Mouse (Mus musculus) heart, postnatal 36 days (tissue): ENCODE results near the gene Gstt2. TPM values are rescaled to one million over a fixed set of nuclear protein-coding genes. Genes with fewer than 3 reads are reported as not detected.

ENCODE experiments used
- DNase-seq, 2 experiments: peaks; one replicate each; pipeline ENCODE4 v3.0.0; 2021 to 2022
- intact Hi-C: fragments of 180-260 bp; cut with DNase I; formaldehyde crosslinking; loops from one replicate; pipeline ENCODE4 v1.15.1; 2025
- total RNA-seq, 2 experiments: library from RNA; stranded (reverse); gene quantifications; 2 replicates each; pipeline ENCODE4 v1.2.3; 2021

Gstt2 gene
- total RNA-seq: 10 to 100 TPM; 13.2 to 13.5 TPM

DNA sequence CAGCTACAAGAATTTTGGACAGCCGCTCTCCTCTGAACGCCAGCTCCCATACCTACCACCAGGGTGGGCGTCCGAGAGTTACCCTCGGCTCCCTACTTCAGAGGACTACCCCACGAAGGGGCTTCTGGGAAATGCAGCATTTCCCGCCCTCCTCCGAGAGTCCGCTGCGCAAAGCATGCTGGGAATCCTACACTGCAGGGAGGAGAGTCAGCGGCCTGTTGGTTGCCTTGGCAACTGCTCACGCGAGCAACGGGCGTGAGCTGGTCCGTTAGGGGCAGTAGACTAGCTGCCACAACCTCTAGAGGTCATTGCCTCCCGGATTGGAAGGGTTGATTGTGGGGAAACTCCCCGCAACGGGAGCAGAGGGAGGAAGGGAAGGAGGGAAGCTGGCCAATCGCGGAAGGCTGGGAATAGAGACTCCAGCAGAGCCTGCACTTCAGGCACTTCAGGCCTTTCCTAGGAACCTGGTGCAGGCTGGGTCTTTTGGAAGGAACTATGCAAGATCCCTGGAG, at the start of gene Gstt2:
TSS of gene Gstt2 (minus strand) at position 177 of the 512 bp plus-strand sequence.
- intact Hi-C loops: loop anchor here (5.0 kb wide), 1 partner anchor 250 kb away; the partner anchor contains the start of gene Ggt5

GRCm38 (mm10) chr10:75884742-75885141, 47.5 kb upstream of the Gstt2 start:
- intact Hi-C loops: loop anchor here (10.0 kb wide), 1 partner anchor 320 kb away; no protein-coding TSS in a partner anchor
- no peak for DNase-seq

More for the DNA sequence above, at the start of gene Gstt2:
- peak; percentile 90 to 92 for DNase-seq

DNA sequence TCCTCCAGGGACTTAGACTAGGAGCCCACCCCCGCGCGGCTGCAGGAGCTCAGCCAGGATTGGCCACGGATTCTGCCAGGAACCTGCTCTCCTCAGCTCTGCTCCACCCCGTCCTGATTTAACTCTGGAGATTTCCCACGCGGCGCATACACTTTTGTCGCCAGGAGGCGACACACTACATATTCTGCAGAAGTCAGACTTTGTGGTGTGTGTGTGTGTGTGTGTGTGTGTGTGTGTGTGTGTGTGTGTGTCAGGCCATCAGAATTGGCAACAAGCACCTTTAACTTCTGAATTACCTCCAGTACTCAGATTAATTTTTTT, 46.0 kb upstream of the Gstt2 start:
- intact Hi-C loops: loop anchor here (1.0 to 10.0 kb wide), 2 partner anchors 68 to 322 kb away; no protein-coding TSS in a partner anchor

DNA sequence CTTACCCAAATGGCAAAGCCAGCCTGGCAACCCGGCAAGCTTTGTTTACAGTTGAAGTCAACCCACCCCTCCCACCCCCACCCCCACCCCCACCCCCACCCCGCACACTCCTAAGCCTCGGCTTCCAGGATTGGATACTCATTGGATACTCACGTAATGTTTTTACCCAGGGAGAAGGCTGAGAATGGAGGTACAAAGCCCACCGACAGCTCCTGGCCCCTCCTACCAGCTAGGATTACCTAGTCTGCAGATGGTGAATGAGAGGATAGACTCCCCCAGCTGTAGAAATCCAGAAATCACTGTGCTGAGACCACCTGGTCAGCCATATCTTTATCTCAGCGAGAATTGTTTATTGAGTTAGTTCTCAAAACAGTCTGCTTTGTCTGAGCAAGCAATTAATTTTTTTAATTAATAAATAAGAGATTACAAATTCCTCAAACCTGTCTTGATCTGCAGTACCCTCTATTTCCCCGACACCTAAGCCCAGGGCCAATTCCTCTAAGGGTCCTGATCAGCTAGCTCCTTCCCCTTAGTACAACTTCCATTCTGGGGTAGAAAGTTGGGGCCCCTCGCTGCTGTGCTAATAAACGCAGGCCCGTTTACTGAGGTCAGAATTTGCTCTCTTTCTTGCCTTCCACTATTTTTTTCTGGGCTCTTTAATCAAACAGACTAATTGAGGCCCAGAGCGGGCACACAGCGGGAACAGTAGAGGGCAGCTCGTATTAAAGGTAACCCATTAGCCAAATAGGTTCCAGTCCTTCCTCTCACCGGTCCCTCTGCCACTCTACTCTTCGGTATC, 45.4 kb upstream of the Gstt2 start:
- no peak for DNase-seq
- intact Hi-C loops: loop anchor here (1.0 to 10.0 kb wide), 2 partner anchors 69 to 322 kb away; no protein-coding TSS in a partner anchor

More for the DNA sequence above, 46.0 kb upstream of the Gstt2 start:
- peak; percentile 75 to 79 for DNase-seq

DNA sequence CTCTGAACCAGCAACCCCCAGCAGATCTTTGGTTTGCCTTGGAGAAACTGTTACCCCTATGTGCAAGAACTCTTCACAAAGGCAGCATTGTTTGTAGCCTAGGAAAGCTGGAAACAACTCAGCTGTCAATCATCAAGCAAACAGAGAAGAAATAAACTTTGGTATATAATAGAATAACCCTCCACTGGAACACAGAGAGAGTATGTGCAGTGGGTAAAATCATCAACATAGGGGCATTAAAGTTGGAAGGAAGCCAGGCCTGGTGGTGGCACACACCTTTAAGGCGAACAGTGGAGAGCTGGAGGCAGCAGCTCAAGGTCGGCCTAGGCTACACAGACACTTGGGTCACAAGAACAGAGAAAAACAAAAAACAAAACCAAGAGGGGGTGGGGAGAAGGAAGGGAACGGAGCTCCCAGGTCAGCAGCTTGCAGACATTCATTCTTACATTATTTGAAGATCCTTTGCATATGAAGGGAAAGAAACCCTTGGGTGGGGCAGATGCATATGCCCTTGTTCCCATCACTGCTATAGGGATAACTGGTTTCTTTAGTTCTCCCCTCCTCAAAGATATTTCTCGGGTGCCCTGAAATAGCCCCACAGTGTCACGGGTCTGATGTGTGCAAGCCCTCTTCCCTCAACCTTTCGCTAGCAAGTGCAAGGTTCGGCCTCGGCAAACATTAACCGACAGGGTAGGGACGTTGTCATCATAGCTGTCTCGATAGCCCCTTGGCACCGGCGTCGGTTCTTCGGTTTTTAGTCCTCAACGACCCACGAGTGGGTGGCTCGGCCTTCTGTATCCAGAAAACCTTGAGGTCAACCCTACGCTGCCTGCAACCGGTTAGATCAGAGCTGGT, 44.6 kb upstream of the Gstt2 start:
- intact Hi-C loops: loop anchor here (10.0 kb wide), 1 partner anchor 323 kb away; no protein-coding TSS in a partner anchor
- DNase-seq: no peak

DNA sequence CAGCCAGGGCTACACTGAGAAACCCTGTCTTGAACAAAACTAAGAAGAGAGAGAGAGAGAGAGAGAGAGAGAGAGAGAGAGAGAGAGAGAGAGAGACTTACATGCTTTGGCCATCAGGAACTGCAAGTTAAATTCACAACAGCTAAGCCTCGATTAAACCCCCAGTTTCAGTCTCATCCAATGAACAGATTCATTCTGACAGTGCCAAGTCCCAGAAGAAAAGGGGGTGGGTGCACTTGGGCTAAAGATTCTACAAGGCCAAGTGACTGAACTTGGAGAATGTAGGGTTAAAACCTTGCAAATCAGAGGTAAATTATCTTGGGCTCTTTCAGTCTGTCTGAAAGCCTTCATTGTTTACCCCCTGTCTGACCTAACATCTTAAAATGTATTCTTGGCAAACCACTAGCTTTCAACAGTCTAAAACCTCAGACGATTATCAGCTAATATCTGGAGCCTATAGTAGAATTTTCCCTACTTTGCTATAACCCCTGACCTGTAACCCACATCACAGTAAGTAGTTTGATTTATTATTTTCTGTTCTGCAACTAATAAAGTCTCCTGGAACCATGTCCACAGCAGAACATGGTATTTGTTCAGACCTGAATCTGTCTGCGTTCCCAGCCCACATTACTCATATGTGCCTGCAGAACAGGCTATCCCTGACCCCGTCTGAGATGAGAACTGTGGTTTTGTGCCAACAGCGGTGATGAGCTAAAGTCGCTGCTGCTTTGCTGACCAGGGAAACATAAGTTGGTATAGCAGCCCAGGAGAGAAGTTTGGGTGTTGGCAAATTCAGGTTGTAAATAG, 43.8 kb upstream of the Gstt2 start:
- no peak for DNase-seq
- intact Hi-C loops: loop anchor here (10.0 kb wide), 1 partner anchor 324 kb away; no protein-coding TSS in a partner anchor

- intact Hi-C loops: loop anchor here (10.0 kb wide), 1 partner anchor 324 kb away; no protein-coding TSS in a partner anchor
- no peak for DNase-seq
These were observed 43.1 kb upstream of the Gstt2 start for GRCm38 (mm10) chr10:75880351-75880750.

DNA sequence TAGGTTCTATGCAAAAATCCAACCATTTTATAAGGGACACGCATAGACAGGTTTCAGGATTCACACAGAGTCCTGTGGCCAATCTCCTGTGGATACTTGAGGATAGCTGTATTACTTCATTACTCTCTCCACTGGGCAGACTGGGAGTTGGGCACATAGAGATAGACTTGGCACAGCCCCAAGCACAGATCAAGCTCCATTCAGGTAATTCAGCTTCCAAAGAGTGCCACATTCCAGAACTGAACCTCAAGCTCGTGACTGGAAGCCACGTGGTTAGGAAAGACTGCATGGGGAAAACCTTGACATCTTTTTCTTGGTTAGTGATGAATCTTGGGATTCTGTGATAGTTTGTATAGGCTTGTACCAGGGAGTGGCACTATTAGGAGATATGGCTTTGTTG, 41.6 kb upstream of the Gstt2 start:
- intact Hi-C loops: no loop called here
- no peak for DNase-seq

GRCm38 (mm10) chr10:75873543-75874170, 36.4 kb upstream of the Gstt2 start:
- intact Hi-C loops: no loop called here
- DNase-seq: no peak

- intact Hi-C loops: no loop called here
- peak; percentile 65 to 68 for DNase-seq
These were observed 35.8 kb upstream of the Gstt2 start for GRCm38 (mm10) chr10:75872915-75873542.

DNA sequence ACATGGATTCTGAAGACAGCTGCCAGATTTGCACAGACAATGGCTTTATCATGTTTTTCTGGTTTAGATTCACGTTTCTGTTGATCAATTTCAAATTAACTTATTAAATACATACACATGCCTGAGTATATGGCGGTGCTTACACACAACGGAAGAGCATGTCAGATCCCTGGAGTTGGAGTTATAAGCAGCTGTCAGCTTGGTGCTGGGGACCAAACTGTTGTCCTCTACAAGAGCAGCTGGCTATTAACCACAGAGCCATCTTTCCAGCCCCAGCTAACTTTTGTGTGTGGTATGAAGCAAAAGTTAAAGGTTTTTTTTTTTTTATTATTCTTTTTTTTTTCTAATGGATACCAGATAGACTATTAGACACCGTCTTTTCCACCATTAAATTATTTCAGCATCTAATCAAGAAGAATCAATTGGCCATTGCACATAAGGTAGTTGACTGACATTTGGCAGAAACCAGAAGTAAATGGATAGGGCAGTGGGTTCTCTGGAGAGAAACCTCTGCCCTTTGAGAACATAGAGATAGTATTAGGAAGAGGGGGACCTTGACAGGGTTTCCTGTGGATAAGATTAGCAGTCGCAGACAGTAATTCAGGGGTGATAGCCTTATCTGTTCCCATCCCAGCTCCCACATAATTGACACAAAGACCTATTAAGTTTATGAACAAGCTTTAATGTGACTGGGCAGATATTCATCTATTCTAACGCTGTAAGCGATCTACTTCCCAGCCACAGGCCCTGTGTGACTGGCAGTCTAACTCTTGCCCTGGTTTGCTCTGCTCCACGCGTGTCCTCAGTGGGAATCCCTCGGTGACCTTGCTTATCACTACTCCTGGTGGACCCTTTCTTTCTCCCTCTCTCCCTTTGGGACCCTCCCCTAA, 35.0 kb upstream of the Gstt2 start:
- no peak for DNase-seq
- intact Hi-C loops: no loop called here

DNA sequence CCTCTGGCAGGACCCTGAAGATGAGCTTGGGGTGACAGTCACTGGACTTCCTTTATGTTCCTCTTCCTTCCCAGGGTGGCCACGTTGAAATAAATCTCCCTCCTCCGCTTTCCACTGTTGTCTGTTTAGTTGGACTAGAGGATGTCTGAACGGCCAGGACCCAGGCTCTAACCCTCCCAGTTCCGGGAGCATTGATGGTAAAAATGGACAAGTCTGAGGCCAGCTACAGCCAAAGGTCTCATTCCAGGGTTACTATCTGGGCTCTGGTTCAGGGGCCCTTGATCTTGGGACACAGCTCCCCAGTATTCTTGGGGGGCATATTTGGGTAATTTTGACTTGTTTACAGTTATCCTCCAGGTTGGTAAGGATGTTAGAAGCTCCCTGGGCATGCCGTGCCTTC, 24.4 kb upstream of the Gstt2 start:
- intact Hi-C loops: no loop called here
- no peak for DNase-seq

- intact Hi-C loops: no loop called here
- DNase-seq: peak in 1 of 2 experiments; percentile 14
These were observed 23.5 kb upstream of the Gstt2 start for GRCm38 (mm10) chr10:75860746-75861145.

DNA sequence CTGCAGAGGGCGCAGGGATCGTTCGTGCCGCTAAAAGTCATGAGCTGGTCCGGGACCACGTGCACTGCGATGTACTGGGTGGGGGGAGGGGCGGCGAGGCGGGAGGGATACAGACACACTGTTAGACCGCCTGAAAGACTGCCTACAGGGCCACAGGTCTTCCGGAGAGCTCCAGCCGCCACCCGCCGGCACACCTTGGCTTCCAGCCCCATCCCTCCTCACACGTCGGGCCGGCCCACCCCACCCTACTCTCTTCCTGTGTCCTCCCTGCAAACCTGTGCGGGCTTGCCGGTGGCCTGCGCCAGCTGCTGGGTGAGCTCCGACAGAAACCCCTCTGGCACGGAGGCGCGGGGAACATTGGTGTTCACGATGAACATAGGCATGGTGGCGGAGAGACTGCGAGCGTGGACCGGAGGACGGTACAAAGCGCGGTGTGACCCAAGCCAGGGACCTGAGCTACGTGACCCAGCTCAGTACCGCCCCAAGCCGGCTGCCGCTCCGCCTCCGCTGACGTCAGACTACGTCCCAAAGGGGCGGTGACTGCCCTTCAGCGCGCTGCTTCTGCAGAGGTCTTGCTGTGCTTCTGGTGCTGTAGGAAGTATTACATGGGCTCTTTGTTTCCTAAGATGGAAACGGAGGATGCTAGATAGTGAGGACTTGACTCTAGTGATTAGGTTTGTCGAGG, 22.7 kb upstream of the Gstt2 start, which contains the start of gene Mif:
TSS of gene Mif (minus strand) at position 455 of the 685 bp plus-strand sequence.
- DNase-seq: peak; percentile 86 to 89
- intact Hi-C loops: loop anchor here (5.0 kb wide), 1 partner anchor 223 kb away; no protein-coding TSS in a partner anchor

DNA sequence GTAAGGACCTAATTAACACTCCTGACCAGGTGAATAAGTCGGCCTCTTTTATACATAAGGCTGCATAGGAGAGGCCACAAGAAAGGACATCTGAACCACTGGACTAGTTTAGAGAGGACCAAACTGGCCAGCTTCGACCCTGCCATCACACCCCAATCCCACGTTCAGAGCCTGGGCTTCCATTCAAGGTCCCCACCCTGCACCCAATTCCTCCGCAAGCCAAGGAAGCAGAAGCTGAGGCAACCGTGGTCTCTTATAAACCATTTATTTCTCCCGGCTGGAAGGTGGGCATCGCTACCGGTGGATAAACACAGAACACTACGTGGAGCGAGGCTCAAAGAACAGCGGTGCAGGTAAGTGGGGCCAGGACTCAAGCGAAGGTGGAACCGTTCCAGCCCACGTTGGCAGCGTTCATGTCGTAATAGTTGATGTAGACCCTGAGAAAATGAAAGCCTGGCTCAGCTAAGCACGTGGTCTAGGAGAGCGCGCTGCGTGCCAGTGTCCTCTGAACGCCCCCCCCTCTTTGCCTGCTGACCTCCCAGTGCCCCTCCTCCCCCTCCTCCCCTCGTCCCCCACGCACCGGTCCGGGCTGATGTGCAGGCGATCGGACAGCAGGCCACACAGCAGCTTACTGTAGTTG, 22.0 kb upstream of the Gstt2 start:
- DNase-seq: peak in 1 of 2 experiments; percentile 26
- intact Hi-C loops: loop anchor here (5.0 kb wide), 1 partner anchor 222 kb away; no protein-coding TSS in a partner anchor

- intact Hi-C loops: loop anchor here (5.0 kb wide), 1 partner anchor 220 kb away; no protein-coding TSS in a partner anchor
- no peak for DNase-seq
These were observed 20.4 kb upstream of the Gstt2 start for GRCm38 (mm10) chr10:75857598-75857997.

GRCm38 (mm10) chr10:75856976-75857375, 19.8 kb upstream of the Gstt2 start:
- DNase-seq: no peak

More at GRCm38 (mm10) chr10:75856976-75857375, 19.8 kb upstream of the Gstt2 start:
- intact Hi-C loops: loop anchor here (5.0 kb wide), 1 partner anchor 220 kb away; no protein-coding TSS in a partner anchor
